Mouse (Mus musculus) heart, postnatal 0 days (tissue): ENCODE measurements around the gene Slc7a10. TPM values are rescaled to one million over a fixed set of nuclear protein-coding genes. Genes with fewer than 3 reads are reported as not detected.
"Not testable (repeated sequence)": the region's sequence is repeated elsewhere in the genome, so short reads cannot be mapped to it uniquely, and the experiment has no call there.

Experiments used
- ATAC-seq: fragments of 200-750 bp; cut with Nextera tagmentation; 2 replicates; pipeline ENCODE4 v1.8.0; 2017; ENCODE audit warnings: low read depth, moderate number of reproducible peaks, moderate library complexity; ENCODE audit not compliant: insufficient read depth
- DNase-seq: peaks from one replicate; pipeline ENCODE4 v3.0.0-alpha.2; 2016; ENCODE audit warnings: low spot score
- H3K27ac ChIP-seq: fragments of 300-500 bp; sonication (generic); 2 replicates; pipeline ENCODE4 v1.5.1; 2014; ENCODE audit warnings: low read depth, mild to moderate bottlenecking
- H3K27me3 ChIP-seq: fragments of 300-500 bp; sonication (generic); 2 replicates; pipeline ENCODE4 v1.6.1; 2014; ENCODE audit warnings: low read length, mixed read lengths; ENCODE audit not compliant: control insufficient read depth, insufficient read depth
- H3K36me3 ChIP-seq: fragments of 300-500 bp; sonication (generic); replicated peaks from 2 replicates; pipeline ENCODE4 v1.6.1; 2014; ENCODE audit warnings: low read length, mixed read lengths; ENCODE audit not compliant: control insufficient read depth, insufficient read depth
- H3K4me1 ChIP-seq: fragments of 300-500 bp; sonication (generic); 2 replicates; pipeline ENCODE4 v1.6.1; 2014; ENCODE audit warnings: antibody characterized with exemption; ENCODE audit not compliant: control insufficient read depth, insufficient read depth
- H3K4me2 ChIP-seq: fragments of 300-500 bp; sonication (generic); 2 replicates; pipeline ENCODE4 v1.6.1; 2014; ENCODE audit warnings: low read depth, mild to moderate bottlenecking, low read length, moderate library complexity
- H3K4me3 ChIP-seq: fragments of 300-500 bp; sonication (generic); 2 replicates; pipeline ENCODE4 v1.5.1; 2014; ENCODE audit warnings: low read depth, low read length
- H3K9ac ChIP-seq: fragments of 300-500 bp; sonication (generic); replicated peaks from 2 replicates; pipeline ENCODE4 v1.6.1; 2014; ENCODE audit warnings: low read depth, low read length, mixed read lengths
- H3K9me3 ChIP-seq: fragments of 300-500 bp; sonication (generic); replicated peaks from 2 replicates; pipeline ENCODE4 v1.6.1; 2016; ENCODE audit warnings: low read length; ENCODE audit not compliant: control insufficient read depth
- CTCF ChIP-seq: IDR thresholded peaks from 2 replicates; pipeline ENCODE4 v1.5.1; 2016; ENCODE audit warnings: antibody characterized with exemption, control low read depth, low read depth
- EP300 ChIP-seq: IDR thresholded peaks from 2 replicates; pipeline ENCODE4 v1.6.1; 2016; ENCODE audit warnings: antibody characterized with exemption, low read depth
- WGBS: fragments of 180-500 bp; shearing (Covaris S2); extraction: QIAGEN DNeasy Blood & Tissue Kit; methylation state at CpG from one replicate; pipeline ENCODE4 v1.1.7; 2014; 5-methylcytosine and 5-hydroxymethylcytosine counted together
- polyA plus RNA-seq: library from polyadenylated mRNA; unstranded; fragments of >200 nt; fragmentation: Nextera tagmentation; extraction: Ambion mirVana; gene quantifications from 2 replicates; pipeline ENCODE4 v1.2.1, GENCODE M21; 2015
- total RNA-seq: library from RNA; depleted of rRNA; stranded (reverse); fragments of >200 nt; gene quantifications from 2 replicates; pipeline ENCODE4 v1.2.3, GENCODE M21; 2014; ENCODE audit warnings: low replicate concordance; rRNA removed

Slc7a10 gene
- total and polyA plus RNA-seq, 2 experiments from 2014 or later, result 0.11 to 0.15 TPM

GRCm38 (mm10) chr7:35233861-35234260 lies 47.7 kb downstream of the Slc7a10 start:
- Histone ChIP-seq H3K27me3 (0 out of 2 replicates have a peak, but pooled peaks cover 3% of the 10 kb centered on the region), H3K36me3 (no peaks in the 10 kb centered on the region), H3K4me2 (peak overlapping the region; percentile 58), H3K4me3 (peak overlapping the region; percentile 79), H3K9me3 (no peaks in the 10 kb centered on the region; the same call in 1 of the 2 replicates), H3K4me1 (no peaks in the 10 kb centered on the region), H3K9ac (no peak overlapping the region), H3K27ac (no peak overlapping the region)
- WGBS, result 60% methylated on average over 12 of the region's 12 CpGs
- no peak for DNase-seq
- TF ChIP-seq EP300, result no peak
- TF ChIP-seq CTCF, result no peak
- ATAC-seq, result no peak

GRCm38 (mm10) chr7:35234361-35235245 lies 48.4 kb downstream of the Slc7a10 start:
- H3K4me2 ChIP-seq, result peak overlapping the region; percentile 58
- TF ChIP-seq CTCF (no peak), EP300 (no peak)
- no peaks in the 10 kb centered on the region for H3K36me3 ChIP-seq
- peak overlapping the region; percentile 61; the same call in 1 of the 2 replicates for H3K9ac ChIP-seq
- H3K27me3 ChIP-seq, result no peaks in the 10 kb centered on the region
- DNase-seq (peak; percentile 96), ATAC-seq (peak; percentile 96)
- WGBS, result under 1% methylated on average over 45 of the region's 45 CpGs
- H3K27ac ChIP-seq, result peak overlapping the region; percentile 93
- H3K4me3 ChIP-seq, result peak overlapping the region; percentile 79
- no peaks in the 10 kb centered on the region; the same call in 1 of the 2 replicates for H3K9me3 ChIP-seq
- H3K4me1 ChIP-seq, result no peaks in the 10 kb centered on the region

GRCm38 (mm10) chr7:35235308-35235707 lies 49.1 kb downstream of the Slc7a10 start:
- peak; percentile 79 for DNase-seq
- Histone ChIP-seq H3K27ac (peak overlapping the region; percentile 40; the same call in 1 of the 2 replicates), H3K27me3 (no peaks in the 10 kb centered on the region), H3K4me3 (peak overlapping the region; percentile 79), H3K4me2 (peak overlapping the region; percentile 58), H3K36me3 (no peaks in the 10 kb centered on the region), H3K9me3 (no peaks in the 10 kb centered on the region; the same call in 1 of the 2 replicates), H3K9ac (no peak overlapping the region; the same call in 1 of the 2 replicates), H3K4me1 (no peaks in the 10 kb centered on the region)
- TF ChIP-seq CTCF (no peak), EP300 (no peak)
- peak; percentile 62 for ATAC-seq
- 18% methylated on average over 9 of the region's 9 CpGs for WGBS

- H3K4me2 ChIP-seq, H3K9me3 ChIP-seq, H3K27ac ChIP-seq, H3K27me3 ChIP-seq, H3K36me3 ChIP-seq, ATAC-seq, H3K9ac ChIP-seq, DNase-seq, H3K4me1 ChIP-seq, H3K4me3 ChIP-seq: not testable (repeated sequence)
- 69% methylated on average over 2 of the region's 3 CpGs for WGBS
Measured at GRCm38 (mm10) chr7:35237935-35238334, 51.8 kb downstream of the Slc7a10 start.

Other genes starting within 250 kb of the Slc7a10 start
- 3.6 and 9.1 TPM in 2 replicates for gene Cebpg, start 129.8 kb upstream of the Slc7a10 start, total RNA-seq
- gene Cebpg, start 129.8 kb upstream of the Slc7a10 start, polyA plus RNA-seq, result 13.4 and 13.9 TPM in 2 replicates
- gene Cebpa, start 67.1 kb upstream of the Slc7a10 start, total RNA-seq, result 3.5 and 6.3 TPM in 2 replicates
- gene Cebpa, start 67.1 kb upstream of the Slc7a10 start, polyA plus RNA-seq, result 0.20 and 0.48 TPM in 2 replicates
- gene Lrp3, start 29.1 kb downstream of the Slc7a10 start, total RNA-seq, result 3.3 and 3.5 TPM in 2 replicates
- gene Lrp3, start 29.1 kb downstream of the Slc7a10 start, polyA plus RNA-seq, result 1.3 and 1.4 TPM in 2 replicates
- gene Gpatch1, start 132.1 kb downstream of the Slc7a10 start, total RNA-seq, result 2.1 and 3.6 TPM in 2 replicates
- 9.5 and 10.1 TPM in 2 replicates for gene Gpatch1, start 132.1 kb downstream of the Slc7a10 start, polyA plus RNA-seq
- 4.8 and 6.1 TPM in 2 replicates for gene Rhpn2, start 147.8 kb downstream of the Slc7a10 start, total RNA-seq
- 4.0 and 4.3 TPM in 2 replicates for gene Rhpn2, start 147.8 kb downstream of the Slc7a10 start, polyA plus RNA-seq
- 1.7 and 10.3 TPM in 2 replicates for gene Faap24, start 210.5 kb downstream of the Slc7a10 start, total RNA-seq
- gene Faap24, start 210.5 kb downstream of the Slc7a10 start, polyA plus RNA-seq, result 8.2 and 8.7 TPM in 2 replicates
- 8.6 and 34.4 TPM in 2 replicates for gene Cep89, start 210.7 kb downstream of the Slc7a10 start, total RNA-seq
- 21.6 and 22.7 TPM in 2 replicates for gene Cep89, start 210.7 kb downstream of the Slc7a10 start, polyA plus RNA-seq